Mouse (Mus musculus) cortical plate, adult 2 months (tissue): ENCODE results near the gene Dgke. TPM values are rescaled to one million over a fixed set of nuclear protein-coding genes. Genes with fewer than 3 reads are reported as not detected.
A peak's percentile ranks its signal among the peaks of the same experiment; 100 is the strongest.

Source experiments
- H3K27ac ChIP-seq: fragments of 200-500 bp; 2 replicates; pipeline ENCODE4 v1.5.1; 2012; ENCODE audit warnings: low read length, control low read depth, inconsistent platforms; ENCODE audit not compliant: insufficient read depth
- H3K4me1 ChIP-seq: fragments of 200-500 bp; 2 replicates; pipeline ENCODE4 v1.6.1; 2011; ENCODE audit warnings: low read length; ENCODE audit not compliant: control insufficient read depth, insufficient read depth
- H3K4me3 ChIP-seq: fragments of 200-500 bp; 2 replicates; pipeline ENCODE4 v1.5.1; 2011; ENCODE audit warnings: mild to moderate bottlenecking, low read length, control low read depth; ENCODE audit not compliant: insufficient read depth
- CTCF ChIP-seq: fragments of 200-500 bp; IDR thresholded peaks from 2 replicates; pipeline ENCODE4 v1.5.1; 2011; ENCODE audit warnings: mild to moderate bottlenecking, control low read depth, low read length; ENCODE audit not compliant: insufficient read depth; ENCODE audit errors: extremely low read depth
- POLR2A ChIP-seq: fragments of 200-500 bp; IDR thresholded peaks from 2 replicates; pipeline ENCODE4 v1.6.1; 2011; ENCODE audit warnings: mild to moderate bottlenecking, low read length, control low read depth; ENCODE audit not compliant: insufficient read depth; ENCODE audit errors: extremely low read depth
- polyA plus RNA-seq: library from polyadenylated mRNA; depleted of rRNA; stranded (reverse); fragments of >200 nt; gene quantifications from 2 replicates; pipeline ENCODE4 v1.2.3, GENCODE M21; 2012

The Dgke gene
- polyA plus RNA-seq, 1 experiment: 35.3 TPM

- no peak overlapping the region for H3K4me3 ChIP-seq
- TF ChIP-seq POLR2A (no peak), CTCF (no peak)
- peaks cover 2% of the 10 kb centered on the region for H3K4me1 ChIP-seq
- H3K27ac ChIP-seq: no peak overlapping the region
These were observed 11.0 kb upstream of the Dgke start for GRCm38 (mm10) chr11:89077601-89078000.

DNA sequence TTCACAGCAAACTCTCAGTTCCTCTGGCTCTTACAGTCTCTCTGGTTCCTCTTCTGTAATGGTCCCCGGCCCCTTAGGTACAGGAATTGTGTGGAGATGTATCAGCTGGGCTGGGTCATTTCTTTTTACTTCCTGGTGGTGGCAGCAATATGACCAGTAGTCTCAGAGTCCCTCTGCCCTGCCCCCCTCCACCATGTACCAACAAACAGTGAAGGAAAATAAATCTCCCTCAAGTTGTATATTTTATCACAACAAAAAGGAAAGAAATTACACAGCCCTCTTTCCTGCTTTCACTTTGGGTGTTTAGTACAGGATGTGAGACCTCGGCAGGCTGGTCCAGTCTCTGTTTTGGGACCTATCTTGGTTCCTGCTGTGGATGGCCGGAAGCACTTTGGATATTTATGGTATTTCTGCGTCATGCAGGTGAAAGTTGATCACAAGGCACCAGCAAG lies 9.7 kb upstream of the Dgke start:
- H3K27ac ChIP-seq: no peak overlapping the region
- peaks cover 2% of the 10 kb centered on the region for H3K4me1 ChIP-seq
- H3K4me3 ChIP-seq: no peak overlapping the region
- no peak for TF ChIP-seq POLR2A
- TF ChIP-seq CTCF: no peak

DNA sequence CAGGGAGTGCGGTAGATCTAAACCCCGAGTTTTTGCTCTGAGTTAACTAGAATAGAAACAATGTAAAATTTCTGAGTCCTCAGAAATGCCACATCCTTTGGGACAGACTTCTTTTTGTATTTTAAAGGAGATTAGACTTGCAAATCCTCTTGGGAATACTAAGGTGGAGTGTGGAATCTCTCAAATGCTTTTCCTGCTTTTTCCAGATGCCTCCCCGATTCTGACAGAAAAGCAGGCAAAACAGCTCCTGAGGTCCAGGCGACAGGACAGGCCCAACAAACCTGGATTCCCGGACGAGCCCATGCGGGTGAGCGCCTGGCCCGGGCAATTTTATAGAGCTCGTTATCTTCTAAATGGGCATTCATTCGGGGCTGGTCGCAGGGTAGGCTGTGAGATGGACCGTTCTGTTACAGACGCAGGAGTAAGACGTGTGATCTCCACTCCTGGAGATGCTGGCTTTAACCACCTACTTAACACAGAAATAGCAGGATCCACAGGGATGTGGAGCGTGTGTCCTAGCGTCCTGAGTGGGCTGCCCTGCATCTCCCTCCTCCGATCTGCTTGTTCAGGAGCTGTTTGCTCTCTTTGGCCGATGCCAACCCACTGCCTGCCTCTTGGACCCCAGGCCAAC lies 8.2 kb upstream of the Dgke start:
- Histone ChIP-seq H3K4me1 (peaks cover 2% of the 10 kb centered on the region), H3K27ac (0 out of 2 replicates have a peak overlapping the region, but pooled peaks have one; percentile 19), H3K4me3 (0 out of 2 replicates have a peak overlapping the region, but pooled peaks have one; percentile 5)
- TF ChIP-seq POLR2A (no peak), CTCF (no peak)

DNA sequence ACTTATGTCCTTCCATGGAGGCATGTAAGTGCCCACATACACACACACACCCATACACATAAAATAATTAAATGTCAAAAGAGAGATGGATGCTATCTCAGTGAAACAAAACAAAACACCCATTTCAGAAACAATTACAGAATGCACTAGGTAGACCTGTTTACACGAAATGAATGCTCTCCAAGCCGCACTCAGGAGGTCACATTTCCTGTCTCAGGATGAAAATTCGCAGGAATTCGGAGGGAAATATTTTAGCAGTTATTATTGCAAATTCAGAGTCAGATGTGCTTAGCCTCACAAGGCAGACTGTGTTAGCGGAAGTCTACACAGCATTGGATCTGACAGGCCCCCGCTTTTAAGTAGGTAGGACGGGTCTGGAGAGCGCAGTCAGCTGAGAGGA lies 6.9 kb upstream of the Dgke start, which contains the start of gene Gm525:
TSS of gene Gm525 (plus strand) at position 301 of the 400 bp plus-strand sequence.
- Histone ChIP-seq H3K4me1 (peaks cover 2% of the 10 kb centered on the region), H3K4me3 (no peak within 1 kb of the TSS), H3K27ac (no peak within 1 kb of the TSS)
- TF ChIP-seq POLR2A (no peak), CTCF (no peak)

DNA sequence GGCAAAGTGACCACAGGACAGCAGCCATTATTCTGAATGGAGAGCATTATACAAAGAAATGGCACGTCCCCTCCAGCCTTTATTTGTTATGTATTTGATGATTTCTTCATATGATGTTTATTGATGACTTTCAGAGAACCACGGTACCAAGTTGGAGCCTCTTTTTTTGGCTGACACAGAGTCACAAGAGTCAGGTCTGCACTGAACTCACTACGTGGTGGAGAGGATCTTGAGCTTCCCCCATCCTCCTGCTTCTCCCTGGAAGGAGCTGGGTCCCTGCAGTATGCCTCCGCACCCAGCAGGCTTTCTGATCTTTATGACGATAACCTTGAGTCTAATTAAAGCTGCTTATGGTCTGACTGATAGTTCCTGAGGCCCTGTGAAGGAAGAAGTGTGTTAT lies 4.9 kb upstream of the Dgke start:
- no peak overlapping the region for H3K4me3 ChIP-seq
- H3K27ac ChIP-seq: no peak overlapping the region
- H3K4me1 ChIP-seq: peaks cover 2% of the 10 kb centered on the region
- TF ChIP-seq POLR2A (no peak), CTCF (no peak)

DNA sequence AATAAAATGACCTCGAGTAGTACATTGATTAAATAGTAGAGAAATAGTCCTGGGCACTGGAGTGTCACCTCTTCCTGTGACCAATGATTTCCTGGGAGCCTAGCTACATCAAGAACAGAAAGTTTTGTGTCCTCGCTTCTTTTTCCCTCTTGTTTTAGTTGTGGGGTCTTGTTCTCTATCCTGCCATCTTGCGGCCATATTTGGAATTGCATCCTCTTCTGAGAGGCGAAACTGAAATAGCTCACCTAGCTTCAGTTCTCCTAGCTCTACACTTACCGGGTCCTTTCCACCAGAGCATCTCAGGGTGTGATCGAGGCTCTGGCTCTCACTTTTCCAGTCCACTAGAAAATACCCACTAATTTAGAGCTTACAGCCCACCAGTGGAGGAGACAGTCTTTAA lies 2.7 kb upstream of the Dgke start:
- H3K27ac ChIP-seq: no peak overlapping the region
- H3K4me1 ChIP-seq: no peaks in the 10 kb centered on the region
- no peak overlapping the region for H3K4me3 ChIP-seq
- TF ChIP-seq CTCF (peak; percentile 65), POLR2A (no peak)

DNA sequence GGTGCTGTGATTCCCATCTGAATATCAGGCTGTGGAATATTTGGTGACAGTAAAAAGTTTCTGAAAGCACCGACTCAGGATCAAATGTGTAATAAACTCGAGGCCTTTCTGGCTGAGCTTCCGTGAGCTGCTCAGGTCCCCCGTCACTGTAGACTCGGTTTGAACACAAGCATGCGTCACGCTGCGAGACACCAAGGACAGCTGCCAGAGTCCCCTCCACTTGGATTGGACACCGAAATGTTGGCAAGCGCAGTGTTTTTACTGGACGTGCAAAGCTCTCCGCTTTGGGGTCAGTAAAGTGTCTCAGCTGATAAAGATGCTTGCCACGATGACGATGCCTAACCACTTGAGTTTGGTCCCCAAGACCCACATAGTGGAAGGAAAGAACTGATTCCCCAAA lies 2.0 kb upstream of the Dgke start:
- TF ChIP-seq CTCF (no peak), POLR2A (no peak)
- H3K4me1 ChIP-seq: no peaks in the 10 kb centered on the region
- H3K27ac ChIP-seq: no peak overlapping the region
- no peak overlapping the region for H3K4me3 ChIP-seq

- no peak for TF ChIP-seq CTCF
- TF ChIP-seq POLR2A: no peak
- no peak overlapping the region for H3K27ac ChIP-seq
- no peaks in the 10 kb centered on the region for H3K4me1 ChIP-seq
- H3K4me3 ChIP-seq: no peak overlapping the region
These were observed 1.3 kb upstream of the Dgke start for GRCm38 (mm10) chr11:89067871-89068490.

GRCm38 (mm10) chr11:89067301-89067822 lies 712 bp upstream of the Dgke start:
- H3K4me1 ChIP-seq: no peaks in the 10 kb centered on the region
- no peak for TF ChIP-seq CTCF
- no peak for TF ChIP-seq POLR2A
- H3K4me3 ChIP-seq: no peak overlapping the region
- peak overlapping the region; percentile 45; the same call in 1 of the 2 replicates for H3K27ac ChIP-seq

DNA sequence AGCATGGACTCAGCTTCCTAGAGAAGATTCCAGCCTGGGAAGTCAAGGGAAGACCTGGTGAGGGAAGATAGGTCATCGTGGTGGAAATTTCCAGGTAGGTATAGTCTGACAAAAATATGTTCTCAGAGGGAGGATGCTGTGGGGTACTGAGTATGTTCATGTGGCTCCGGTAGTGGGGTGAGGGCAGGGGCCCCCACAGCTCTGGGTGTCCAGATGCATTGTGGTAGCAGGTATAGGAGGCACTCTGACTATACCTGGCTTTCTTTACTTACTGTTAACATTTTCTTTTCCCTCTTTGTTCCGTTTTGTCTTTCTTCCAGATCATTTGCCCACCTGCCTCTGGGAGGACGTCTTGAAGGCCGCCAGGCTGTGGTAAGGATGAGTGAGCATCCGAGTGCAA lies 524 bp downstream of the Dgke start:
- no peaks in the 10 kb centered on the region for H3K4me1 ChIP-seq
- H3K4me3 ChIP-seq: no peak overlapping the region
- no peak for TF ChIP-seq CTCF
- TF ChIP-seq POLR2A: no peak

More for the DNA sequence above, 524 bp downstream of the Dgke start:
- no peak overlapping the region for H3K27ac ChIP-seq
